Mouse (Mus musculus) left cerebral cortex, adult 18-20 months (tissue): ENCODE measurements around the gene Olfr181. TPM values are rescaled to one million over a fixed set of nuclear protein-coding genes. Genes with fewer than 3 reads are reported as not detected.

Experiments used
- DNase-seq, 2 experiments: peaks; one replicate each; pipeline ENCODE4 v3.0.0; 2021 to 2022; ENCODE audit warnings: low spot score in 2 of 2, mixed read lengths in 1 of 2
- long read RNA-seq, 2 experiments: library from polyadenylated mRNA; stranded (forward); transcript quantifications; one replicate each; pipeline ENCODE4 v2.0.0; 2021
- total RNA-seq, 2 experiments: library from RNA; stranded (reverse); gene quantifications; 2 replicates each; pipeline ENCODE4 v1.2.3; 2021

The Olfr181 gene
- total RNA-seq, result not detected
- long read RNA-seq, experiment 1, result 0 reads
- long read RNA-seq, experiment 2, result 0 reads

DNA sequence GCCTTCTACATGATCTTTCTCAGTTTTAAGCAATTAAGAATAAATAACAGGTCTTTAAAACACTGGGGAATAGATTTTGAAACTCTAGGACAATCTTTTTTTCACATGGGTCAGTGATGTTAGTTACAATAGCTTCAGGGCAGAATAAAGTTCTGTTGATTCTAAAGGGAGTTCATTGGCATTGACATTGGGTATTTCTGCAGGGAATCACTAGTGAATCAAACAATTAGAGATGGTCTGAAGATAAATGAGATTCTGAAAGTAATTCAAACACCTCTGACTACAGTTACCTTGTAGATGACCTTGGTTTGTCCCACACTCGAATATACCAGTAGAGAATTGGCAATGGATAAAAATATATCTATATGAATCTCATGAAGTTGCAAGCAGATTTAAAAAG lies at the start of gene Olfr181:
Olfr181 (minus strand) TSS at position 101 of the 400 bp plus-strand sequence.
- no peak for DNase-seq

DNA sequence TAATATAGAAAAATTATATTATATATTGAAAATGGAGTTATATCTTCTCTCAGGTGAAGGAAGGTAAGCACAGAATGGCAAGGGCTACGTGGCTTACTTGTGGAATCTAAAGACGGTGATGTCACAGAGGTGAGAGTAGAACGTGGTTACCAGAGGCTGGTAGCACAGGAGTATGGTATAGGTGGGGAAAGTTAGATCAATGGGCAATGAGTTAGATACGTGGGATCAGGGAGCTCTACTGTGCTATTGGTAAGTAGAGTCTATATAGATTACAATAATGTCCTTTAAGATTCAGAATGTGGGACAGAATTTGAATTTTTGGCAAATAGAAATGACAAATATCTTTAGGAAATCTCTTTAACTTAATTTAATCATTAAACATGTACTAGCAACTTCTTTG lies 737 bp upstream of the Olfr181 start, which contains the start of gene Olfr180:
Olfr180 (minus strand) TSS at position 101 of the 400 bp plus-strand sequence.
- DNase-seq, result no peak

DNA sequence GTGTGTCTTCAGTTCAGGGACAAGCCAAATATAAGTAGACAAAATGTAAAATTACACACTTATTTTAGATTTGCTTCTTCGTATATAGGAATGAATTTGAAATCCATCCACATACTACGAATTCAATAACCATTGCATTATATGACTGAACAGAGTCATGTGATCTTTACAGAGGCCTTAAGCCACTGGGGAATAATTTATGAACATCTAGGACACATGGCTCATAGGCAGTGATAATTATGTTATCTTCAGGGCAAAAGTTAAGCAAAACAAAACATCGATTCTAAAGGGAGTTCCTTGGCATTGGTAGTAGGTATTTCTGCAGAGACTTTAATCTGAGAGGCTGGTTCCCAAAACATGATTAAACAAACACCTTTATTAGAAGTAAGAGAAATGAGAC lies 36.6 kb downstream of the Olfr181 start, which contains the start of gene Olfr178:
Olfr178 (minus strand) TSS at position 101 of the 400 bp plus-strand sequence.
- DNase-seq, result no peak

DNA sequence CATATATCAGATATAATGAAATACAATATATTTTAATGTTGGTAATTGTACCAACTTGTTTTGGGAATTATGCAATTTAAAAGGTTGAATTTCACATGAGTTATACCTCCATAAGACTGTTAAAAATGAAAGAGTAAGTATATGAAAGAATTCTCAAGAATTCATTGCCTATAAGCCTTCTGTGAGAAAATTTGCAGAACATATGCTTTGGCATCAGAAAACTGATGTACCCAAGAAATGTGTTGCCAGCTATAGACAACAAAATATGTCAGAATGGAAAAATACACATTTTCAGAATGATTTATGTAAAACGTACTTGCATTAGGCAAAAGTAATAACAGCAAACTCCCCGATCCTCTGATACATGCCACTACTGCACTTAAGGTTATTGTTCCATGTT lies 44.1 kb downstream of the Olfr181 start:
- no peak for DNase-seq

Other genes starting within 250 kb of the Olfr181 start
- not detected for gene Gpr15, start 209.7 kb downstream of the Olfr181 start, total RNA-seq
- 100 to 1,000 TPM in 1 of 2 experiments, 10 to 100 TPM in 1; 95.6 to 108 TPM for gene Cldnd1, start 200.8 kb downstream of the Olfr181 start, total RNA-seq
- not detected for gene Olfr172, start 165.6 kb downstream of the Olfr181 start, total RNA-seq
- gene Olfr173, start 128.5 kb downstream of the Olfr181 start, total RNA-seq, result not detected
- gene Olfr175-ps1, start 102.0 kb downstream of the Olfr181 start, total RNA-seq, result not detected
- not detected for gene Olfr177, start 54.0 kb downstream of the Olfr181 start, total RNA-seq
- gene Olfr178, start 36.7 kb downstream of the Olfr181 start, total RNA-seq, result not detected
- not detected for gene Olfr180, start 637 bp upstream of the Olfr181 start, total RNA-seq
- gene Olfr183, start 66.6 kb upstream of the Olfr181 start, total RNA-seq, result not detected
- not detected for gene Olfr186, start 101.5 kb upstream of the Olfr181 start, total RNA-seq
- gene Olfr187, start 111.0 kb upstream of the Olfr181 start, total RNA-seq, result not detected
- not detected for gene Olfr190, start 149.2 kb upstream of the Olfr181 start, total RNA-seq
- not detected for gene Olfr191, start 161.1 kb upstream of the Olfr181 start, total RNA-seq
- gene Olfr193, start 183.1 kb upstream of the Olfr181 start, total RNA-seq, result not detected
- gene Olfr194, start 192.3 kb upstream of the Olfr181 start, total RNA-seq, result not detected
- not detected for gene Olfr195, start 218.3 kb upstream of the Olfr181 start, total RNA-seq
- gene Olfr196, start 241.7 kb upstream of the Olfr181 start, total RNA-seq, result not detected